Mouse (Mus musculus) MEL (cell line): Measurements from ENCODE around the gene Ccl17.

Source experiments
- CTCF ChIP-seq, 3 experiments: IDR thresholded peaks in 2 of 3; conservative IDR thresholded peaks in 1 of 3; 2 replicates each; pipeline ENCODE4 v1.5.1; 2011 to 2012; ENCODE audit warnings: low read length in 3 of 3, low read depth in 2 of 3, mild to moderate bottlenecking in 2 of 3, improper control_type of control experiment in 1 of 3, inconsistent platforms in 1 of 3, mixed read lengths in 1 of 3, moderate library complexity in 1 of 3; ENCODE audit not compliant: control insufficient read depth in 1 of 3, insufficient read depth in 1 of 3, poor library complexity in 1 of 3, severe bottlenecking in 1 of 3
- E2F4 ChIP-seq: IDR thresholded peaks from 2 replicates; pipeline ENCODE4 v1.6.1; 2011; ENCODE audit warnings: low read depth, low read length, improper control_type of control experiment, borderline replicate concordance
- GATA1 ChIP-seq: IDR thresholded peaks from 2 replicates; pipeline ENCODE4 v1.6.1; 2011; ENCODE audit warnings: low read depth, low read length, improper control_type of control experiment
- RAD21 ChIP-seq: IDR thresholded peaks from 2 replicates; pipeline ENCODE4 v1.6.1; 2011; ENCODE audit warnings: mild to moderate bottlenecking, low read depth, low read length, improper control_type of control experiment
- SIN3A ChIP-seq: IDR thresholded peaks from 2 replicates; pipeline ENCODE4 v1.6.1; 2012; ENCODE audit warnings: low read length, improper control_type of control experiment, inconsistent platforms

DNA sequence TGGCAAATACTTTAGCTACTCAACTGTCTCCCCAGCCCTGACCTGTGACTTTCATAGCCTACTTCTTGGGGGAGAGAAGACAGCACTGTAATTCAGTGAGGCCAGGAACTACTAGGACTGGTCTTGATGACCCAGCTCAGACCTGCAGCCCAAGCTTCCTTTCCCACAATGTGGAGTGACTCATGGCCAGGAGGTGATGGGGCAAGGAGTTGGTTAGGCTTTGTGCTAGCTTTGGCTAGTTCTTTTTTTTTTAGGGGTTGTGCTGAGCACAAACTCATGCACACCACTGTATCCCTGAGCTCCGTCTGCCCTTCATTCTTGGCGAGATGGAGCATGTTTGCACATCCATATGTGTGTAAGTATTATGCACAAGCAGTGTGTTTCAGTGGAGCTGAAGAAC, 33.9 kb upstream of the Ccl17 start:
- TF ChIP-seq CTCF (IDR thresholded peaks at IDR 0.05 in 2 of 3, conservative IDR thresholded peaks at IDR 0.05 in 1 of 3; ENCODE audit: control insufficient read depth in 1 of 3, insufficient read depth in 1 of 3, low read depth in 2 of 3, low read length in 3 of 3, poor library complexity in 1 of 3, severe bottlenecking in 1 of 3) (no peak), SIN3A (no peak), E2F4 (no peak), RAD21 (no peak), GATA1 (no peak)
